Mouse (Mus musculus): ENCODE measurements around the gene Fam47e. TPM values are rescaled to one million over a fixed set of nuclear protein-coding genes. Genes with fewer than 3 reads are reported as not detected.

The Fam47e gene
- polyA plus RNA-seq, 1 experiment from 2014 or later, result not detected

DNA sequence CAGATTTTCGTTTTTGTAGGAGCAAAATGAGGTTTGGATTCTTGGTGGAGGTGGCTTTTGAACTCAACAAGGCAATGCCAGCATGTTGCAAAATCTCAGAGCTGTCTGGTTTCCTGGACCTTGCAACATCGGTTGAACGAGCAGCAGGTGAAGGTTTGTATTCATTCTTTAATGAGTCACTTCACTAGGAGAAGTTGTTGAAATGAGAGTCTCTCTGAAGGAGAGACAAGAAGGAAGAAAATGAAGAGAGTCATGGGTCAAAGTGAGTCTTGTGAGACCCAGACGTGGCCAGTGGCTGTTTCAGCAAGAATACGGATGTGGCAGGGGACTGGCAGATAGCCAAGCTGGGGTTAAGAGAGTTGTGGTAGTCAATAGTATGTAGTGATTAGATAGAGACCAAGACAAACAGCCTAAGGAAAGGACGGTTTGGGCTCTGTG, 30.0 kb upstream of the Fam47e start:
- 55% methylated on average over 6 of the region's 6 CpGs for WGBS

DNA sequence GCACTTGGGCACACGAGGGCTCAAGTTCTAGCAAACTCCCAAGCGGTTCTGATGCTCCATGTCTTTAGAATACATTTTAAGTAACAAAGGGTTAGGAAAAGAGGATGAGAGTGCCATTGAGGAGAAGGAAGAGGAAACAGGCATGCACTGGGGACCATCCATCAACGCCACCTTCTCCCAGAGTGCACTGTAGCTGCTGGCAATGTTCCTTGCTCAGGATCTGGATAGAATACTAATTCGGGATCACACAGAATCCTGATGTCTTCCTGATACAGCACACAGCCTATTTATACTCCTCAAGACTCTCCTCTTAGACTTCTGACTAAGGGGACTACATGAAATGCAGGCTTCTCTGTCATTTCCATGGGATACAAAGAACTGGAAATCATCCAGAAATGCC, 15.2 kb upstream of the Fam47e start:
- no peaks in the 10 kb centered on the region for H3K36me3 ChIP-seq (ENCODE audit: insufficient read depth)
- no peaks in the 10 kb centered on the region for H3K4me1 ChIP-seq (ENCODE audit: insufficient read depth)
- WGBS, result 76% methylated on average over 4 of the region's 4 CpGs
- H3K27ac ChIP-seq (ENCODE audit: low read depth), result no peak overlapping the region
- no peak overlapping the region for H3K9ac ChIP-seq
- H3K4me3 ChIP-seq (ENCODE audit: low read depth, low read length), result no peak overlapping the region
- peak; percentile 5 for DNase-seq
- no peaks in the 10 kb centered on the region for H3K27me3 ChIP-seq (ENCODE audit: insufficient read depth, low read length)
- no peak for ATAC-seq (ENCODE audit: insufficient read depth)
- H3K9me3 ChIP-seq (ENCODE audit: low read depth, low read length), result no peaks in the 10 kb centered on the region
- no peak overlapping the region for H3K4me2 ChIP-seq
- TF ChIP-seq CTCF (IDR thresholded peaks at IDR 0.05; ENCODE audit: low read depth), result no peak

More for the DNA sequence above, 30.0 kb upstream of the Fam47e start:
- ATAC-seq (ENCODE audit: insufficient read depth), result no peak
- no peak overlapping the region for H3K9ac ChIP-seq
- no peaks in the 10 kb centered on the region for H3K27me3 ChIP-seq (ENCODE audit: insufficient read depth, low read length)
- no peak overlapping the region for H3K4me3 ChIP-seq (ENCODE audit: low read depth, low read length)
- H3K36me3 ChIP-seq (ENCODE audit: insufficient read depth), result no peaks in the 10 kb centered on the region
- H3K4me1 ChIP-seq (ENCODE audit: insufficient read depth), result no peaks in the 10 kb centered on the region
- no peak overlapping the region for H3K27ac ChIP-seq (ENCODE audit: low read depth)
- no peaks in the 10 kb centered on the region for H3K9me3 ChIP-seq (ENCODE audit: low read depth, low read length)
- no peak for DNase-seq
- TF ChIP-seq CTCF (IDR thresholded peaks at IDR 0.05; ENCODE audit: low read depth), result no peak
- H3K4me2 ChIP-seq, result no peak overlapping the region

DNA sequence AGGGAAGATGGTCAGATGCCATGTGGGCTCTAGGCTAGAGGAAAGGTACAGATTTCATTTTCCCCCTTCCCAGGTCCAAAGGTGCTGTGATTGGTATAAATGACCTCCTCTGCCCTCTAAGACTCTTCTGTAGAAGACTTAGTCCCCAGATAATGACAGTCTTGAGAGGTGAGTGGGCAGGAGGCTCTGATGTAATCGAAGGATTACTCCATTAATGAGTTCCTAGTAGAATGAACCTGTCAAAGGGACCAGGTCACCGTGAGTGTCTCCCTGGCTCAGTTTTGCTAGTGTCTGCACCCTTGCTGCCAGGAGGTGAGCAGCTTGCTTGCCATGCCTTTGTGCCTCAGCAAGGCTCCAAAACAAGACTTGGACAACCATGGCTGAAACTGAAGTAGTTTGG, 2.3 kb upstream of the Fam47e start:
- no peak for ATAC-seq (ENCODE audit: insufficient read depth)
- 85% methylated on average over 2 of the region's 2 CpGs for WGBS

DNA sequence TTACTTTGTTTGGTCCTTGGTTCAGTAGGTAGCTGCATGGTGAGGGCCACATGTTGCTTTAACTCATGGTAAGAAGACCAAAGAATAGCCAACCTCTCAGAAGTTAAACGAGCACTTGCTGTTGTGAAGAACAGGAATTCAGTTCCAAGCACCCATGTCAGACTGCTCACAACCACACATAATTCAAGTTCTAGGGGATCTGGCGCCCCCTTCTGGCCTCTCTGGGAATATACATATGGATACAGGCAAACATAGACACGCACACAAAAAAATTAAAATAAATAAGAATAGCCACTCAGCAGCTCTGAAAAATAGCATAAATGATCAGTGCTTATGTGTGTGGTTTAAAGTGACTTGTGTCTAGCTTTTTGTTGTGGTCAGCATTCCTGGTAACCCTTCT, 930 bp upstream of the Fam47e start:
- Histone ChIP-seq H3K9ac (no peak overlapping the region), H3K4me2 (no peak overlapping the region), H3K36me3 (ENCODE audit: insufficient read depth) (no peaks in the 10 kb centered on the region), H3K4me1 (ENCODE audit: insufficient read depth) (no peaks in the 10 kb centered on the region), H3K27ac (ENCODE audit: low read depth) (no peak overlapping the region), H3K9me3 (ENCODE audit: low read depth, low read length) (no peaks in the 10 kb centered on the region; the same call in 1 of the 2 replicates), H3K4me3 (ENCODE audit: low read depth, low read length) (no peak overlapping the region), H3K27me3 (ENCODE audit: insufficient read depth, low read length) (no peaks in the 10 kb centered on the region)
- TF ChIP-seq CTCF (IDR thresholded peaks at IDR 0.05; ENCODE audit: low read depth), result peak; percentile 34; the same call in 1 of the 2 replicates
- DNase-seq, result peak; percentile 17
- ATAC-seq (ENCODE audit: insufficient read depth), result no peak
- WGBS, result 74% methylated on average over 3 of the region's 3 CpGs

More for the DNA sequence above, 2.3 kb upstream of the Fam47e start:
- Histone ChIP-seq H3K27ac (ENCODE audit: low read depth) (no peak overlapping the region), H3K9ac (no peak overlapping the region), H3K9me3 (ENCODE audit: low read depth, low read length) (no peaks in the 10 kb centered on the region; the same call in 1 of the 2 replicates), H3K4me1 (ENCODE audit: insufficient read depth) (no peaks in the 10 kb centered on the region), H3K4me2 (no peak overlapping the region), H3K27me3 (ENCODE audit: insufficient read depth, low read length) (no peaks in the 10 kb centered on the region), H3K4me3 (ENCODE audit: low read depth, low read length) (no peak overlapping the region), H3K36me3 (ENCODE audit: insufficient read depth) (no peaks in the 10 kb centered on the region)
- DNase-seq, result no peak
- TF ChIP-seq CTCF (IDR thresholded peaks at IDR 0.05; ENCODE audit: low read depth), result no peak

DNA sequence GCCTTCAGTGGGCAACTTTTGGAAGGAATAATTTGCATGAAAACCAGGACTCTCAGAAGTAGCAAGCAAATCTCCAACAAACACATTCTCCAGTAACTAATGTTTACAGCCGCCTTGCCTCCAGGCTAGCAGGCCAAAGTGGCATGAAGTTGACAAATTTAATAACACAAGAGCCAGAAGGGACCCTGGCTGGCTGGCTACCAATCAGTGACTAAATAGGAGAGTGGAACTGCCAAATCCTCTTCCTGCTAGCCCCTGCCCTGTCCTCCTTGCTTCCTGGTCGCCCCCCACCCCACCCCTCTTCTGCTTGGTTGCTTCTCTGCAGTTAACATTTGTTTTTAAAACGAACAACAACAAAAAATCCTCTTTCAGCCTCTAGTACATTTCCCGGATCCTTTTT, 426 bp upstream of the Fam47e start:
- no peaks in the 10 kb centered on the region for H3K36me3 ChIP-seq (ENCODE audit: insufficient read depth)
- 59% methylated on average over 4 of the region's 4 CpGs for WGBS
- H3K27ac ChIP-seq (ENCODE audit: low read depth), result no peak overlapping the region
- no peak overlapping the region for H3K4me3 ChIP-seq (ENCODE audit: low read depth, low read length)
- no peak for TF ChIP-seq CTCF (IDR thresholded peaks at IDR 0.05; ENCODE audit: low read depth)
- ATAC-seq (ENCODE audit: insufficient read depth) (no peak), DNase-seq (peak; percentile 49)
- H3K4me2 ChIP-seq, result no peak overlapping the region
- no peaks in the 10 kb centered on the region for H3K27me3 ChIP-seq (ENCODE audit: insufficient read depth, low read length)
- no peak overlapping the region for H3K9ac ChIP-seq
- no peaks in the 10 kb centered on the region for H3K4me1 ChIP-seq (ENCODE audit: insufficient read depth)
- no peaks in the 10 kb centered on the region; the same call in 1 of the 2 replicates for H3K9me3 ChIP-seq (ENCODE audit: low read depth, low read length)

DNA sequence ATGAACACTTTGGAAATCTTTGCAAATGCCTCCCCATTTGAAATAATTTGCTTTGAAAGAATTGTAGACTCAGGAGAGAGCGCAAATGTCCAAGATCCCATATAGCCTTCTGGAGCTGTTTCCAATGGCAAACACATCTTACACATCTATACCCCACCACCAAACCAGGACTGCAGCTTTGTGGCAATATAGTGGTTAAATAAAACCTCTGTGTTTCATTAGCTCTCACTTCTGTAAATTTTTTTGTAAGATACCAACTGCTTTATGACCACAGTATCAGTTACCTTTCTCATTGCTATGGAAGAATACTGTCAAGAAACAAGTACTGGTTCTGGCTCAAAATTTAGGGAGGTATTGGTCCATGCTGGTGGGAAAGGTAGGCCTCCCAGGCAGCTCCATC, 1.0 kb downstream of the Fam47e start:
- H3K4me2 ChIP-seq, result no peak overlapping the region

DNA sequence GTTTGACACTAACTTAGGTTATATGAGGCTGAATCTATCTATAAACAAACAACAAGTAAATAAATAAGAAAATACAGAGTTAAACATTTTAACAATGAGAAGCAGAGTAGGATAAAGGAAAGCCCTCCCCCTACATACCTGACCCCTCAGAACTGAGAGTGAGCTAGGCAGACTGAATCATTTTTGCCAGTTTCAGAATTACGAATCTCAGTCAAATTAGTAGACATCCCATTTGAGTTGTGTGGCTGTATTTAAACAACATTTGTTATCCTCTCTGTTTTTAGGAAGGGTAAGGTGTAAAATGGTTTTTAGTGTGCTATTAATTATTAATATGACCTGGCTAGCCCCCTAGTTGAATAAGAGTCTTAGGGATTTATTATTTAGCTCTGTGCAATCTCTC, 2.6 kb downstream of the Fam47e start:
- Histone ChIP-seq H3K9ac (no peak overlapping the region), H3K27me3 (ENCODE audit: insufficient read depth, low read length) (no peaks in the 10 kb centered on the region), H3K4me3 (ENCODE audit: low read depth, low read length) (no peak overlapping the region), H3K4me2 (no peak overlapping the region), H3K9me3 (ENCODE audit: low read depth, low read length) (no peaks in the 10 kb centered on the region; the same call in 1 of the 2 replicates), H3K27ac (ENCODE audit: low read depth) (no peak overlapping the region), H3K4me1 (ENCODE audit: insufficient read depth) (no peaks in the 10 kb centered on the region), H3K36me3 (ENCODE audit: insufficient read depth) (no peaks in the 10 kb centered on the region)
- ATAC-seq (ENCODE audit: insufficient read depth), result no peak
- WGBS, result 91% methylated on average over 1 of the region's 1 CpGs
- no peak for TF ChIP-seq CTCF (IDR thresholded peaks at IDR 0.05; ENCODE audit: low read depth)
- no peak for DNase-seq

More for the DNA sequence above, 1.0 kb downstream of the Fam47e start:
- H3K27me3 ChIP-seq (ENCODE audit: insufficient read depth, low read length), result no peaks in the 10 kb centered on the region
- H3K4me3 ChIP-seq (ENCODE audit: low read depth, low read length), result no peak overlapping the region
- no peaks in the 10 kb centered on the region; the same call in 1 of the 2 replicates for H3K9me3 ChIP-seq (ENCODE audit: low read depth, low read length)
- 95% methylated on average over 1 of the region's 1 CpGs for WGBS
- ATAC-seq (ENCODE audit: insufficient read depth), result no peak
- DNase-seq, result no peak
- no peaks in the 10 kb centered on the region for H3K36me3 ChIP-seq (ENCODE audit: insufficient read depth)
- no peak overlapping the region for H3K27ac ChIP-seq (ENCODE audit: low read depth)
- H3K9ac ChIP-seq, result no peak overlapping the region
- no peaks in the 10 kb centered on the region for H3K4me1 ChIP-seq (ENCODE audit: insufficient read depth)
- no peak for TF ChIP-seq CTCF (IDR thresholded peaks at IDR 0.05; ENCODE audit: low read depth)

DNA sequence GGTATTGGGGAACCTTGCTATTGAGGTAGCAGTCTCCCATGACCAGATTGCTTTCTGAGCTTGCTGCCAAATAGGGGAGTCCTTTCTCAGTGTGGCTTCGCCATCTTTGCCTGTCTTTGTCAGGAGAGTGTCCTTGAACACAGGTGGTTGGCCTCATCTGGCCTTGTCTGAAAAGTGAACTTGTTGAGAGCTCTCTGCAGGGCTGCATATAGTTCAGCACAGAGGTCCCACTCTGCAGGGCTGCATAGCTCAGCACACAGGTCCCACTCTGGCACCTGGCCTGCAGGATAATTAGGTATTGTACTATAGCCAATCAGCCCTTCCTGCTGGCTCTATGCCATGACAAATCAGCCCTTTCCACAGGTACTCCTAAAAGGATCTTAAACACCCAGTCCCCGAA, 5.3 kb downstream of the Fam47e start:
- Histone ChIP-seq H3K4me3 (ENCODE audit: low read depth, low read length) (no peak overlapping the region), H3K27me3 (ENCODE audit: insufficient read depth, low read length) (no peaks in the 10 kb centered on the region), H3K4me2 (no peak overlapping the region), H3K9ac (no peak overlapping the region), H3K36me3 (ENCODE audit: insufficient read depth) (no peaks in the 10 kb centered on the region), H3K27ac (ENCODE audit: low read depth) (no peak overlapping the region), H3K9me3 (ENCODE audit: low read depth, low read length) (no peaks in the 10 kb centered on the region), H3K4me1 (ENCODE audit: insufficient read depth) (no peaks in the 10 kb centered on the region)
- TF ChIP-seq CTCF (IDR thresholded peaks at IDR 0.05; ENCODE audit: low read depth), result no peak
- ATAC-seq (ENCODE audit: insufficient read depth), result no peak; the same call in 1 of the 2 replicates
- WGBS, result 63% methylated on average over 2 of the region's 2 CpGs
- peak; percentile 7 for DNase-seq

Measured in lung, embryonic 14.5 days (tissue).